Mouse (Mus musculus) embryonic facial prominence, embryonic 15.5 days (tissue): ENCODE results near the gene Med20. TPM values are rescaled to one million over a fixed set of nuclear protein-coding genes. Genes with fewer than 3 reads are reported as not detected.

Source experiments
- ATAC-seq: fragments of 200-750 bp; cut with Nextera tagmentation; 2 replicates; pipeline ENCODE4 v1.8.0; 2017; ENCODE audit warnings: low read depth, moderate TSS enrichment; ENCODE audit not compliant: insufficient number of reproducible peaks, low FRiP score, low TSS enrichment
- H3K27ac ChIP-seq: fragments of 300-500 bp; sonication (generic); replicated peaks from 2 replicates; pipeline ENCODE4 v1.5.1; 2015; ENCODE audit warnings: mild to moderate bottlenecking, inconsistent platforms
- H3K27me3 ChIP-seq: fragments of 300-500 bp; sonication (generic); 2 replicates; pipeline ENCODE4 v1.6.1; 2015; ENCODE audit warnings: inconsistent platforms
- H3K36me3 ChIP-seq: fragments of 300-500 bp; sonication (generic); 2 replicates; pipeline ENCODE4 v1.6.1; 2015; ENCODE audit warnings: mild to moderate bottlenecking, inconsistent platforms
- H3K4me1 ChIP-seq: fragments of 300-500 bp; sonication (generic); 2 replicates; pipeline ENCODE4 v1.6.1; 2015; ENCODE audit warnings: inconsistent platforms
- H3K4me2 ChIP-seq: fragments of 300-500 bp; sonication (generic); replicated peaks from 2 replicates; pipeline ENCODE4 v1.6.1; 2015; ENCODE audit warnings: mild to moderate bottlenecking, inconsistent platforms
- H3K4me3 ChIP-seq: fragments of 300-500 bp; sonication (generic); replicated peaks from 2 replicates; pipeline ENCODE4 v1.5.1; 2015; ENCODE audit warnings: mild to moderate bottlenecking, inconsistent platforms
- H3K9ac ChIP-seq: fragments of 300-500 bp; sonication (generic); 2 replicates; pipeline ENCODE4 v1.6.1; 2015; ENCODE audit warnings: inconsistent platforms
- H3K9me3 ChIP-seq: fragments of 300-500 bp; sonication (generic); replicated peaks from 2 replicates; pipeline ENCODE4 v1.6.1; 2016; ENCODE audit warnings: inconsistent platforms
- WGBS: fragments of 180-500 bp; shearing (Covaris S2); methylation state at CpG from one replicate; pipeline ENCODE4 v1.1.7; 2015; 5-methylcytosine and 5-hydroxymethylcytosine counted together
- polyA plus RNA-seq: library from polyadenylated mRNA; unstranded; fragments of >200 nt; fragmentation: Nextera tagmentation; extraction: Ambion mirVana; gene quantifications from 2 replicates; pipeline ENCODE4 v1.2.1, GENCODE M21; 2015

Gene Med20
- polyA plus RNA-seq, 1 experiment from 2014 or later: 51.9 TPM

GRCm38 (mm10) chr17:47658741-47659243 lies 47.4 kb downstream of the Med20 start:
- no peak for ATAC-seq
- no peaks in the 10 kb centered on the region for H3K27me3 ChIP-seq
- 81% methylated on average over 3 of the region's 3 CpGs for WGBS
- H3K9ac ChIP-seq: no peak overlapping the region
- H3K36me3 ChIP-seq: no peaks in the 10 kb centered on the region
- no peaks in the 10 kb centered on the region for H3K4me1 ChIP-seq
- no peak overlapping the region for H3K27ac ChIP-seq
- no peak overlapping the region for H3K4me2 ChIP-seq
- H3K4me3 ChIP-seq: no peak overlapping the region
- H3K9me3 ChIP-seq: no peaks in the 10 kb centered on the region

DNA sequence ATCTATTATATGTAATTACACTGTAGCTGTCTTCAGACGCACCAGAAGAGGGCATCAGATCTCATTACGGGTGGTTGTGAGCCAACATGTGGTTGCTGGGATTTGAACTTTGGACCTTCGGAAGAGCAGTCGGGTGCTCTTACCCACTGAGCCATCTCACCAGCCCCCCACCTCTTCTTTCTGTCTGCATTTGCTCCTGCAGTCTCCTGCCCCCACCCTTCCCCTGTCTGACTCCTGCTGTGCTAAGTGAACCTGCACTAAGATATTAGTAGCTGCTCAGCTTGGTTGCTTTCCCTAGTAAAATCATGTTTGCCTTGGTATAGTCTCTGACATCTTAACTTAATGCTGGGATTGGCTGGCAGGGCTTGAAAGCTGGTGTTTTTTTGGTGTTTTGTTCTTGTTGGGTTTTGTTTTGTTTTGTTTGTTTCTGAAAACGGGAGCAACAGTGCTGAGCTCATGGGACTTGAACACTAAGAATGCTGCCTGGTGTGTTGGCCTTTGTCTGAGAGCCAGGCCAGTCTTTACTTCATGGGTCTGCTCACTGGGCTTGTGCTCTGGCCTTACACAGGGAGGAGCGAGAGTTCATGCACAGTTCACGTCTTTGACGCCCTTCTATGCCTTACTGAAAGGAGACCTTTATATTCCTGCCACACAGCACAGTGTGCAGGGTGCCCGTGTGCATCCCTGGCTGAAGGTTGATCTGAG lies 51.8 kb downstream of the Med20 start:
- no peak overlapping the region for H3K27ac ChIP-seq
- no peaks in the 10 kb centered on the region for H3K9me3 ChIP-seq
- H3K4me1 ChIP-seq: no peaks in the 10 kb centered on the region
- H3K9ac ChIP-seq: no peak overlapping the region
- H3K36me3 ChIP-seq: no peaks in the 10 kb centered on the region
- no peaks in the 10 kb centered on the region for H3K27me3 ChIP-seq
- WGBS: 62% methylated on average over 9 of the region's 9 CpGs
- ATAC-seq: no peak; the same call in 1 of the 2 replicates
- no peak overlapping the region for H3K4me3 ChIP-seq
- H3K4me2 ChIP-seq: no peak overlapping the region

GRCm38 (mm10) chr17:47664474-47664873 lies 53.1 kb downstream of the Med20 start:
- Histone ChIP-seq H3K36me3 (no peaks in the 10 kb centered on the region), H3K9me3 (no peaks in the 10 kb centered on the region), H3K4me1 (no peaks in the 10 kb centered on the region), H3K9ac (no peak overlapping the region), H3K27me3 (no peaks in the 10 kb centered on the region), H3K27ac (no peak overlapping the region), H3K4me3 (no peak overlapping the region), H3K4me2 (no peak overlapping the region)
- WGBS: 82% methylated on average over 7 of the region's 7 CpGs
- no peak for ATAC-seq

DNA sequence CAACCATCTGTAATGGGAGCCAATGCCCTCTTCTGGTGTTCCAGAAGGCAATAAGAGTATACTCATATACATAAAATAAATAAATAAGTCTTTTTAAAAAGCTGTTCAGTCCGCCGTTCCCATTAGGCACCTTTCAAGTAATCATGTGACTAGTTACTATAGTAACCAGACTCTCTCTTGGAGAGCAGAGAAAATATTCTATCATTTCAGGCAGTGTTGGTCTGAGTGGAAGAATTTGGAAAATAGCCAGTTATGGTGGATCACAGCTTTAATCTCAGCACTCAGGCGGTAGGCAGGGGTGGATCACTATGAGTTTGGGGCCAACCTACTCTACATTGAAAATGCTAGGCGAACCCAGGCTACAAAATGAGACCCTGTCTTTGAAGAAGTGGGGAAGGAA lies 57.8 kb downstream of the Med20 start:
- ATAC-seq: no peak
- Histone ChIP-seq H3K9ac (no peak overlapping the region), H3K9me3 (no peaks in the 10 kb centered on the region), H3K27ac (no peak overlapping the region), H3K27me3 (peaks cover 6% of the 10 kb centered on the region), H3K36me3 (no peaks in the 10 kb centered on the region), H3K4me1 (peaks cover 12% of the 10 kb centered on the region), H3K4me3 (no peak overlapping the region), H3K4me2 (no peak overlapping the region)
- WGBS: 70% methylated on average over 4 of the region's 4 CpGs

GRCm38 (mm10) chr17:47671988-47672310 lies 60.6 kb downstream of the Med20 start:
- 0 out of 2 replicates have a peak, but pooled peaks have one; percentile 27 for ATAC-seq
- peak overlapping the region; percentile 44 for H3K4me3 ChIP-seq
- peaks cover 6% of the 10 kb centered on the region for H3K27me3 ChIP-seq
- WGBS: 15% methylated on average over 14 of the region's 14 CpGs
- H3K27ac ChIP-seq: no peak overlapping the region
- H3K36me3 ChIP-seq: 0 out of 2 replicates have a peak, but pooled peaks cover 5% of the 10 kb centered on the region
- peaks cover 12% of the 10 kb centered on the region for H3K4me1 ChIP-seq
- no peak overlapping the region for H3K9ac ChIP-seq
- H3K4me2 ChIP-seq: peak overlapping the region; percentile 78
- H3K9me3 ChIP-seq: no peaks in the 10 kb centered on the region

DNA sequence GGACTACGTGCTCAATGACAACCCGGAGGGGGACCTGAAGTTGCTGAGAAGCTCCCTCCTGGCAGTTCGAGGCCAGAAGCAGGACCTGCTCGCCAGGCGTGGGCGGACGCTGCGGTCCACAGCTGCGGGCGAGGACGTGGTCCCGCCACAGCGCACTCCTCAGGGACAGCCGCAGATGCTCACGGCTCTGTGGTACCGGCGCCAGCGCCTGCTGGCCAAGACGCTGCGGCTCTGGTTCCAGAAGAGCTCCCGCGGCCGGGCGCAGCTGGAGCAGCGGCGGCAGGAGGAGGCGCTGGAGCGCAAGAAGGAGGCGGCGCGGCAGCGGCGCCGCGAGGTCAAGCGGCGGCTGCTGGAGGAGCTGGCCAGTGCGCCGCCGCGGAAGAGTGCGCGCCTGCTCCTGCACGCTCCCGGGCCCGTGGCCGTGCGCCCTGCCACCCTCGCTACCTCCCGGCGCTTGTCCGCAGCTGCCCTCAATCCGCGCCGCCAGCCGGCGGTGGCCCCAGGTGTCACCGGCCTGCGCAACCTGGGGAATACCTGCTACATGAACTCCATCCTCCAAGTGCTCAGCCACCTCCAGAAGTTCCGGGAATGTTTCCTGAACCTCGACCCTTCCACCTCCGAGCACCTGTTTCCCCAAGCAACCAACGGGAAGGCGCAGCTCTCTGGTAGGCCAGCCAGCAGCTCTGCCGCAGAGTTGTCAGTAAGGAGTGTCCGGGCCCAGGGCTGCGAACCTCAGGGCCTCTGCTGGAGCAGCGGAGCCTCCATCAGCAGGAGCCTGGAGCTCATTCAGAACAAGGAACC lies 61.1 kb downstream of the Med20 start:
- 5% methylated on average over 68 of the region's 68 CpGs for WGBS
- Histone ChIP-seq H3K36me3 (0 out of 2 replicates have a peak, but pooled peaks cover 5% of the 10 kb centered on the region), H3K27me3 (peaks cover 6% of the 10 kb centered on the region), H3K9ac (peak overlapping the region; percentile 26; the same call in 1 of the 2 replicates), H3K4me1 (peaks cover 12% of the 10 kb centered on the region), H3K27ac (no peak overlapping the region), H3K9me3 (no peaks in the 10 kb centered on the region), H3K4me3 (peak overlapping the region; percentile 44), H3K4me2 (peak overlapping the region; percentile 78)
- ATAC-seq: peak; percentile 66; the same call in 1 of the 2 replicates

Other genes starting within 250 kb of the Med20 start
- 66.9 and 70.0 TPM in 2 replicates for gene Mrps10, start 242.7 kb upstream of the Med20 start, polyA plus RNA-seq
- gene Guca1b, start 226.2 kb upstream of the Med20 start, polyA plus RNA-seq: 0.76 and 0.87 TPM in 2 replicates
- gene Guca1a, start 211.0 kb upstream of the Med20 start, polyA plus RNA-seq: 6.3 and 6.6 TPM in 2 replicates
- gene AI661453, start 175.0 kb upstream of the Med20 start, polyA plus RNA-seq: 5.2 and 6.2 TPM in 2 replicates
- gene 1700001C19Rik, start 174.2 kb upstream of the Med20 start, polyA plus RNA-seq: 0.31 and 0.37 TPM in 2 replicates
- 30.0 and 32.4 TPM in 2 replicates for gene Taf8, start 109.3 kb upstream of the Med20 start, polyA plus RNA-seq
- 552 and 575 TPM in 2 replicates for gene Ccnd3, start 106.5 kb upstream of the Med20 start, polyA plus RNA-seq
- gene Bysl, start 90 bp upstream of the Med20 start, polyA plus RNA-seq: 23.9 and 24.6 TPM in 2 replicates
- gene Gm20517, start within 50 bp of the Med20 start, polyA plus RNA-seq: 1.6 TPM in 2 replicates
- 4.4 and 5.2 TPM in 2 replicates for gene Usp49, start 19.1 kb downstream of the Med20 start, polyA plus RNA-seq
- 386 TPM in 2 replicates for gene Tomm6, start 76.8 kb downstream of the Med20 start, polyA plus RNA-seq
- 5.5 and 7.1 TPM in 2 replicates for gene Frs3, start 77.4 kb downstream of the Med20 start, polyA plus RNA-seq
- gene Gm21981, start 82.9 kb downstream of the Med20 start, polyA plus RNA-seq: 0.12 and 0.24 TPM in 2 replicates
- gene Prickle4, start 83.2 kb downstream of the Med20 start, polyA plus RNA-seq: 0.71 and 1.3 TPM in 2 replicates
- 0.12 and 0.16 TPM in 2 replicates for gene Pgc, start 115.3 kb downstream of the Med20 start, polyA plus RNA-seq
- gene Tfeb, start 125.4 kb downstream of the Med20 start, polyA plus RNA-seq: 13.5 and 14.3 TPM in 2 replicates
- gene Mdfi, start 223.1 kb downstream of the Med20 start, polyA plus RNA-seq: 21.2 and 25.3 TPM in 2 replicates